Mouse (Mus musculus) Muller cell, postnatal 12 days (primary cell): ENCODE data around the gene Llgl1.

ENCODE experiments used
- DNase-seq: peaks from one replicate; pipeline ENCODE4 v3.0.0-alpha.2; 2015; ENCODE audit errors: inconsistent ontology term

Gene Llgl1

GRCm38 (mm10) chr11:60699524-60700075, at the start of gene Llgl1:
Llgl1 (plus strand) TSS chr11:60699723.
- peak; percentile 97 for DNase-seq

- no peak for DNase-seq
These were observed 3.4 kb upstream of the Llgl1 start for GRCm38 (mm10) chr11:60696165-60696564.

- peak; percentile 53 for DNase-seq
These were observed 2.0 kb upstream of the Llgl1 start for GRCm38 (mm10) chr11:60697561-60697960.

GRCm38 (mm10) chr11:60698806-60699523, 558 bp upstream of the Llgl1 start:
- DNase-seq, result peak; percentile 84

- no peak for DNase-seq
These were observed 1.0 kb downstream of the Llgl1 start for GRCm38 (mm10) chr11:60700320-60701185.

GRCm38 (mm10) chr11:60701611-60702010, 2.1 kb downstream of the Llgl1 start:
- DNase-seq, result no peak

- peak; percentile 27 for DNase-seq
These were observed 3.6 kb downstream of the Llgl1 start for GRCm38 (mm10) chr11:60703131-60703530.

GRCm38 (mm10) chr11:60704023-60704880, 4.7 kb downstream of the Llgl1 start:
- DNase-seq, result no peak

- DNase-seq, result no peak
These were observed 5.7 kb downstream of the Llgl1 start for GRCm38 (mm10) chr11:60705255-60705654.

- DNase-seq, result no peak
These were observed 6.6 kb downstream of the Llgl1 start for GRCm38 (mm10) chr11:60706076-60706475.

GRCm38 (mm10) chr11:60706696-60707480, 7.4 kb downstream of the Llgl1 start:
- DNase-seq, result no peak

GRCm38 (mm10) chr11:60707672-60708071, 8.1 kb downstream of the Llgl1 start:
- DNase-seq, result peak; percentile 95

- DNase-seq, result no peak
These were observed 9.1 kb downstream of the Llgl1 start for GRCm38 (mm10) chr11:60708631-60709030.

GRCm38 (mm10) chr11:60709481-60710465, 10.2 kb downstream of the Llgl1 start:
- DNase-seq, result no peak

GRCm38 (mm10) chr11:60711218-60711617, 11.7 kb downstream of the Llgl1 start:
- no peak for DNase-seq

- no peak for DNase-seq
These were observed 12.5 kb downstream of the Llgl1 start for GRCm38 (mm10) chr11:60712040-60712439.

GRCm38 (mm10) chr11:60712639-60713255, 13.2 kb downstream of the Llgl1 start:
- no peak for DNase-seq

- no peak for DNase-seq
These were observed 16.3 kb downstream of the Llgl1 start for GRCm38 (mm10) chr11:60715833-60716232.

GRCm38 (mm10) chr11:60719263-60719662, 19.7 kb downstream of the Llgl1 start:
- DNase-seq, result no peak
